Mouse (Mus musculus) liver, adult 2 months (tissue): ENCODE results near the gene Gin1.

ENCODE experiments used
- CTCF ChIP-seq: fragments of 200-500 bp; IDR thresholded peaks from 2 replicates; pipeline ENCODE4 v1.5.1; 2011; ENCODE audit warnings: low read depth, low read length, control low read depth
- POLR2A ChIP-seq: fragments of 200-500 bp; IDR thresholded peaks from 2 replicates; pipeline ENCODE4 v1.6.1; 2011; ENCODE audit warnings: low read length, control low read depth; ENCODE audit not compliant: insufficient read depth; ENCODE audit errors: extremely low read depth

GRCm38 (mm10) chr1:97788490-97788889, 18.5 kb downstream of the Gin1 start:
- TF ChIP-seq CTCF (no peak), POLR2A (no peak)
